Mouse (Mus musculus) cerebellum, postnatal 14 days (tissue): ENCODE data around the gene Ikbip.

Experiments used
- DNase-seq, 2 experiments: peaks; one replicate each; pipeline ENCODE4 v3.0.0; 2021; ENCODE audit warnings: mixed read lengths in 2 of 2

Gene Ikbip

DNA sequence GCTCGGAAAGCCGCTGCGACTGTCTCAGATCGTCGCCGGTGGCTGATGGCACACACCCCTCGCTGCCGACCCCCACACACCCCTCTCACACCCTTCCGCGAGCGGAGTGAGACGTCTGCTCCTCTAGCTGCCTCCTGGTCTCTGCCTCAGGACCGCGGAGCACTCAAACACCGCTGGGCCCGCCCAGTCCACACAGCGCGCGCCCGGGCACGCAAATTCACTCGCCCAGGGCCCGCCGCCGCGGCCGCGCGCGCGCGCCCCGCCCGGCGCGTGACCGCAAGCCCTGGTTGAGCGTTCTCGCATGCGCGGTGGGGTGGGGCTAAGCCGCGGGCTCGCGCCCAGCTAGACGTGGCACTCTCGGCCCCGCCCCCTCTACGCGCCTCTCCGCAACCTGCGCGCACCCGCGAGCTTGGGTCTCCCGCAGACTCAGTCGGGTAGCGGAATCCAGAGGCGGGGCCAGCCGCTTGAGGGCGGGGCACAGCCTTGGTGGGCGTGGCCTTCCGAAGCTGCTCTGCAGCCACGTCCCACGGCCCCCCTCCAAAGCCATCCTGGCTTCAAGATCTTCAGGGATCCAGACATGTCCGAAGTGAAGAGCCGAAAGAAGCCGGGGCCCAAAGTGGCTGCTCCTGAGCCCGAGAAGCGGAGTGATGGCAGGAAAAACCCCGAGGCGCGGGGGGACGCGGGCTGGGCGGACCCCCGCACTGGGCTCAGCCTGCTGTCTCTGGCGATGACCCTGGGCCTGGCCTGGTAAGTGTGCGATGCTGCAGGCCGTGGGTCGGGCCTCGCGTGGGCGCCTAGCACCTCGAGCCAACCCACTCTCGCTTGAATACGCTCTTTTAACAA is at the start of gene Ikbip, which contains the start of gene Apaf1:
Gene Ikbip (plus strand): TSS at position 391 of the 843 bp plus-strand sequence.
Gene Apaf1 (minus strand): TSS at position 221 of the 843 bp plus-strand sequence.
- peak; percentile 100 for DNase-seq

DNA sequence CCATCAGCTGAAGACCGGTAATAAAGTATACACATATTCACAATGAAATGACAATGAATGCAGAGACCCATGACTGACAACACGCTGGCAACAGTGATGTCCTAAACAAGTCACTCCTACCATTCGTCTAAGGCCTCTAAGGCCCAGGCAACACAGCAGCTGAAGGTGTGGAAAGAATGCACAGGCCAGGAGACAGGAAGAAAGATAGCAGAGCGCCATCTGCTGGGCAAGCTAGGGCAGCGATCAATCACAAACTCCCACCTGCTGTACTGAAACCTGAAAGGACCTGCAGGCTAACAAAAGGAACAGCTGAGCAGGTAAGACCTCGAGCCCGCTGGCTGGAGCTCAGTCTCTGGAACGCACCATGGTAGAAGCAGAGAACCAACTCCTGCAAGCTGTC is 48.8 kb upstream of the Ikbip start:
- peak; percentile 89 to 91 for DNase-seq

DNA sequence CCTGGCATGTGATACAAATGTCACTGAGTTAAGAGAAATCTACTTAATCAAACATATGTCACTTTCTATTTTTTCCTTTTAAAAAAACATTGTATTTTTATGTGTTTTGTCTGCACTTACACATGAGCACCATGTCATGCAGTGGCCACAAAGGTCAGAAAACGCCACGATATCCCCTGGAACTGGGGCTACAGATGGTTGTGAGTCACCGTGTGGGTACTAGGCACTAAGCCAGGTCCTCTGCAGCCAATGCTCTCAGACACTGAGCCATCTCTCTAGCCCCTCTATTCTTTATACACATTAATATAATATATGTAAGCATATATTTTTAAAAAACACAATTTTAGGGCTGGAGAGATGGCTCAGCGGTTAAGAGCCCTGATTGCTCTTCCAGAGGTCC is 33.0 kb upstream of the Ikbip start:
- DNase-seq, result peak; percentile 53 to 69

DNA sequence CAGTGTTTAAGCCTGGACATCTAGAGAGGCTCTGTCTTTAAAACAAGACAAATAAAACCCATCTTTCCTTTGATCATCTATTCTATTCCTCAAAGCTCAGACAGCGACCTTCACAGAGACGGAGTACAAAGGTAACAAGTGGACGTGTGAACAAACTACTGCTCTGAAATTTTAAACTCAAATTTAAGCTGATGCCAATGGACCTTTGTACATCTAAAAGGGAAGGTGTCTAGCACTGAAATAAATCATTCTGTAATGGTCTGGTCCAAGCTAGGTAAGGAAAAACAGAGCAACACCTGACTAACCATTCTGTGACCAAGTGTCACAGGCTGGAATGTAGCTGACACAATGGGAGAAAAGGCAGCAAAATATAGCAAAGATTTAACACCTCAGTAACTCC is 31.6 kb upstream of the Ikbip start:
- no peak for DNase-seq

DNA sequence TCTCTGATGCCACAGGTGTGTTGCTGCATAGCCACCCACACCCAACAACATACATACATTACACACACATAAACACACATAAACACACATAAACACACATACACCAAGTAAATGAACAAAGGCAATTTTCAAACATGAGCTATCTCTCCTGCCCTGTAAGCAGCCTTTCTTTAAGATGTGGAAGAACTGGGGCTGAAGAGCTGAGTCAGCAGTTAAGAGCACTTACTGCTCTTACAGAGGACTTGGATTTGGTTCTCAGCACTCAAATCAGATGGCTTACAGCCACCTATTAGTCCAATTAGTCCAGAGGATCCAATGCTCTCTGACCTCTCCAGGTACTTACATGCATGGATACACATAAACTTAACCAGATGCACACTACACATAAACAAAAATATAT is 30.0 kb upstream of the Ikbip start:
- no peak for DNase-seq

DNA sequence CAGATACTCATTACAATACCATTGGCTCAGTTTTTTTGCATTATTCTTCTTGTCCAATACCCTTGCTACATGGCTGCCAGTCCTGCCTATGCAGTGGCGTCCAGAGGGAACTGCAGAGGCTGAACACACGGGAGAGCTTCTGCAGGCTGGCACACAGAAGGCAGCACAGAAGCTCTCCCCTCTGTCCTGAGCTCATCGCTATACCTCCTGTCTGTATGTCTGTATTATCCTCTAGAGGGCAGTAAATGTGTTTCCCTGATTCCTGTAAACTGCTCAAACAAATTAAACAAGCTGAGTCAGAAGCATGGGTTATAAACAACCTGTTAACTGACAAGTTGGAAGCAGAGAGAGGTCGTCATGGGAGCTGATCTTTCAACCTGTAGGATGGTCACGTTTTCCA is 22.0 kb upstream of the Ikbip start:
- DNase-seq, result peak in 1 of 2 experiments; percentile 9

DNA sequence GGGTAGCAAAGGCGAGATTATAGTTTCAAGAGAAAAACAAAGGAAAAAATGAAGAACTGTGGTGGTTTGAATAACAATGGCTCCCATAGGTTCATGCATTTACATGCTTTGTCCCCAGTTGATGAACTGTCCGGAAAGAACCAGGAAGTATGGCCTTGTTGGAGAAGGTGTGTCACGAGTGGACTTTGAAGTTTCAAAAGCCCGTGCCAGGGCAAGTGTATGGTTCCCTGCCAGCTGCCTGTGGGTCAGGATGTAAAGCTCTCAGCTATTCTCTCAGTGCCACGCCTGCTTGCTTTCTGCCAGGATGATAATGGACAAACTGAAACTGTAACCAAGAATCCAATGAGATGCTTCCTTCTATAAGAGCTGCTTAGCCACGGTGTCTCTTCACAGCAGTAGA is 20.4 kb upstream of the Ikbip start:
- DNase-seq, result no peak

DNA sequence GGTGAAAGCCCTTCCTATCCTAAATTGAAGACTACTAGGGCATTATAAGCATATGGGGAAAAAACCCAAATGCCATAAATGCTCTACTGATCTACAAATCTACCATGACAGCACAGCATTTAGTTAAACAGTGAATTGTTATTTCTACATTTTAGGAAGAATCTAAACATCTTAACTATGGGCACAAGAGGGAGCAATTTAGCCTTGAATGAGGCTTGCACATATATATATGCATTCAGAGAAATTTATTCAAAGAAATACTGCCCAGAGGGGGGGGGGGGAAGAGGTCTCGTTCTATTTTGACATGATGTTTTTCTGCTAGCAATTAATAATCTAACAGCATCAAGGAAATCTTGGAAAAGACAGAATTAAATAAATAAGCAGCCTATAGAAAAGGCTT is 11.0 kb upstream of the Ikbip start:
- no peak for DNase-seq

DNA sequence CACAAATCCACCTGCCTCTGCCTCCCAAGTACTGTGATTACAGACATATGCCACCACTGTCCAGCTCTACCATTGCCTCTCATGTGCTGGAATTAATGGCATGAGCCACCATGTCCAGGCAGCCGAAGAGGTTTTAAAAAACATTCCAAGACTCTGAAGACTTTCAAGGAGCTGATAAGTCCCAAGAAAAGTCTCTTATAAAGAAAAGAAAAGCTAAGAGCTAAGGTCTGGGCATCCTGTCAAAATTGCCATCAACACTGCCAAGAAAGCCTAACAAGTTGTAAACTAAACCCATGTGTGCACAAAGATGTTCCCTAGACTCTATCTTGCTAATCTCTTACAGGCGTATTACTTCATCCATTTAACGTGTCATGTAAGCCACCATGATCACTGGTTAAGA is 9.4 kb upstream of the Ikbip start:
- DNase-seq, result no peak

DNA sequence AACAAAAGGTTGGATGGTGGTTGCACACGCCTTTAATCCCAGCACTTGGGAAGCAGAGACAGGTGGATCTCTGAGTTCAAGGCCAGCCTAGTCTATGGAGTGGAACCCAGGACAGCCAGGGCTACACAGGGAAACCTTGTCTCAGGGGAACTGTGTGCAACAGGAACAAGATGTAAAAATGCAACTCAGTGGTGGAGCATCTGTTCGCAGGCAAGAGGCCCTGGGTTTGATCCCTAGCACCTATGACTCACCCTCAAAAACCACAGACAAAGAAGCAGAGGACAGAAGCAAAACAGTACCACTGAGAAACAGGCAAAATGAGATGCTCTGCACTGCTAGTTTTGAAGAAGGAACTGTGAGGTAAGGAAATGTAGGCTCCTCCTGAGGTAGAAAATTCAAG is 6.1 kb upstream of the Ikbip start:
- no peak for DNase-seq

DNA sequence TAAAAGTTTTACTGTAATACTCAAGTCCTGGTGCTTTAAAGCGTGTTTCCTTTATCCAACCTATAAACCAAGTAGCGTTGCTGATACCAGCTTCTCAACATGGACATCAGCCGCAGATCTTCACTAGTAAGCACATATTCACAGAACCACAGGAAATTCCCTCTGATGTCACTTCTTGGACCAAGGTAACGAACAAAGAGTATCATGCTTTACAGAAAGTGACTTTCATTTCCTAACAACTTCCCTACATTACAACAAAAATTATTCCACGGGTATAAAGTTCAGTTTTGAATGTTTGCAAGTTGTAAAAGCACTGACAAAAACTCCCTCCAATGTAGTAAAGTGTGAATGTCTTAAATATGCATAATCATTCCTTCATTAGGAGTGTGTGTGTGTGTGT is 2.2 kb upstream of the Ikbip start:
- DNase-seq, result no peak

DNA sequence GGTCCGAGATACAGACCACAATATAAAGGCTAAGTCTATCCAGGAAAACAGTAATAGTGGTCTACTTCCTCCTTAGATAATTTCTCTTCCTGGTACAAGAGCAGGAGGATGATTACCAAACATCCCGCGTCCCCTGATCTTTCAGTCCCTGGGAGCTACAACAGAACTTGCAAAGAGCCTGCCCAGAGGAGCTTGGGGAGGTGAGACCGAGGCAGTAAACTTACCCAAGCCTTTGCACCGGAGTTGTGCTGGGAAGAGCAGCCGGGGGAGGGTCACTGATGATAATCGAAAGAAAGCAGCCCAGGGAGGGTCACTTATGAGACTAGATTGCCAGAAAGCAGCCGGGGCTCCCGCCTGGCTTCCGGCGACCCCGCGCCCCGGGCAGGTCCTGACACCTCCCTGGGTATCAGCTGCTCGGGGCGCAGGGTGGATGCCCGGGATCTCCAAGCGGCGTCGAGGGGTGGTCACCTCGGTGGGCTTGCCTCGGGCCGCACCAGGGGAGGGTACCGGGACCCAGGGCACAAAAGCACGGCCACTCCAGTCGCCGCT is 707 bp upstream of the Ikbip start:
- DNase-seq, result no peak

DNA sequence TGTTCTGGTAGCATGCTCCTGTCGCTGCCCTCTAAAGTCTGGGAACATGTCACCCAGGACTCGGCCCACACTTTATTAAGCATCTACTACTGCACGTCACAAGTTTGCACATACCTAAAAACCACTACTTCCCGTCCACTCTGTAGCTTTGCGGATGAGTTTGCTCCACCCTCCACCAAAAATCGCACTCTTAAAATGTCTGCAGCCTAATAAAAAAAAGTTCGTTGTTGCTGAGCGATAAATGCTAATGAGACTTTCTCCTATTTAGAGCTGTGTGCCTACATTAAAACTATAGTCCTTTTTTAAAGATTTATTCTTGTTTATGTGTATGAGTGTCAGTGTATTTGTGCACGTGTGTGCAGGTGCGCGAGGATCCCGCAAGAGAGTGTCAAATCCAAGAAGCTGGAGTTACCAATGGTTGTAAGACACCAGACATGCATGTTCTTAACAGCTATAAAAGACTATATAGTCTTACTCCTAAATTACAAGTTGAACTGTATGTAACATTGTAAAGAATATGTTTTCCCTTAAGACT is 720 bp downstream of the Ikbip start:
- DNase-seq, result no peak

DNA sequence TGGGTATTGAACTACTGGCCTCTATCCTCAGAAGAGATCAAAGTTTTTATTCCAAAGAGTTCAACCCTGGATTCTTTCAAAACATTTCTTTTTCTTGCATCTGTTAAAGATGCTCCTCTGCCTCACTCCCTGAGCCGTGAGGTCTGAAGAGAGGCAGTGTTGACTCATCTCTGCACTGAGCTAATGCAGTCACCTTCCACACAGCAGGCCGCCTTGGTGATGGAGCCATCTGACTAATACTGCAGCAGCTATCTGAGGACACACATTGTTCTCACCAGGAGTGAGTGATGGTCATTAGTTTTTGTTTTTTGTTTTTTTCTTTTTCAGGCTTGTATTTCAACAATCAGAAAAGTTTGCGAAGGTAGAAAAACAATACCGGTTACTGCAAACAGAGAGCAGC is 10.1 kb downstream of the Ikbip start:
- no peak for DNase-seq

DNA sequence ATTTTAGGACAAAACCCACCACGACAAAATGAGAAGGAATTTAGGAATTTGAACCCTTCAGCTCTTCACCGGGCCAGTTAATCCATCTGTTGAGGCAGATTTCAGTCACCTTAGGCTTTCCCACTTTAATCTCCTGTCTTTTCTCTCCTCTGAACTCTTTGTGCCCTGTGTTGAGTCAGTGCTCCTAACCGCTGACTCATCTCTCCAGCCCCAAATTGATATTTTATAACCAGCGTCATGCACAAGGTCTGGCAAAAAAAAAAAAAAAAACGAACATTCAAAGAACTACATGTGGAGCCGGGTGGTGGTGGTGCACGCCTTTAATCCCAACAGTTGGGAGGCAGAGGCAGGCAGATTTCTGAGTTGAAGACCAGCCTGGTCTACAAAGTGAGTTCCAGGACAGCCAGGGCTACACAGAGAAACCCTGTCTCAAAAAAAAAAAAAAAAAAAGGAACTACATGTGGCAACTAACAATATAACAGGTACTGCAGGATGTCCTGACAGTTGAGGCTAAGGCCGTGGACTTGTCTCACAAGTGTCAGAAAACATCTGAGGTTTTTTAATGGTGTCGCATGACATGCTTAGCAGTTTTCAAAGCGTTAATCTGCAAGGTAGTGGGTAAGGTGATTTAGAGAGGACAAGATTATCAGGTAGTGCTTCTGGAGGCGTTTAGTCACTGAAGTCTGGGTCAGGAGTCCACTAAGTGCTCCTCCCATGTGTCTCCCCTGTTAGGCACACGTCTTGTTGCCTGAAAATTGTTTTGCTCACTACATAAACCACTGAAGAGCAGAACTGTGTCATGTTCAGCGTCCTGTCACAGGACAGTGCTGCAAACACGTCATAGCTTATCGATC is 11.7 kb downstream of the Ikbip start:
- no peak for DNase-seq

DNA sequence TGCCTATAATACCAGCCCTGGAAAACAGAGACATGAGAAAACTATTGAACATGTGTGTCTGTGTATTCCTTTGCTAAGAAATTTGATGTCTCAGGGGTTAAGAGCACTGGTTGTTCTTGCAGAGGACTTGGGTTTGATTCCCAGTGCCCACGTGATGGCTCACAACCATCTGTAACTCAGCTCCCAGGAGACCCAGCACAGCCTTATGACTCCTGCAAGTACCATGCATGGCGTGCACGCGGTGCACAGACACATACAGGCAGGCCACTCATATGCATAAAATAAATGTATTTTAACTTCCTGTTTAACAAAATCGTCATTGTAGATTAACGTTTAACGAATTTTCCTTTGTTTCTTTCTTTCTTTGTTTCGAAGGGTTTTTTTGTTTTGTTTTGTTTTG is 15.3 kb downstream of the Ikbip start:
- DNase-seq, result no peak

DNA sequence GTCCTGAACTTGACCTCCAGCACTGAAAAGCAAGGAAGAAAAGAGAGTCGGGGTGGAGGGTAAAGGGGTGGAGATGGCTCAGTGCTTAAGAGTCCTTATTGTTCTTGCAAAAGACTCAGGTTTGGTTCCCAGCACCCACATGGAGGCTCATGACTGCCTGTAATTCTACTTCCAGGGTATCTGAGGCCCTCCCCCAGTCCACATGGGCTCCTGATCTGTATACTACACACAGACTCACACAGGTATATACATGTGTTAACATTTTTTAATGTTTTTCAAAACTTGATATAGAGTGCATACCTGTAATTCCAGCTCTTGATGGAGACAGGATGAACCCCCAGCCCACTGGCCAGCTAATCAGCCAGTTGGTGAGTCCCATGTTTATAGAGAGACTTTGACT is 17.4 kb downstream of the Ikbip start:
- DNase-seq, result no peak

DNA sequence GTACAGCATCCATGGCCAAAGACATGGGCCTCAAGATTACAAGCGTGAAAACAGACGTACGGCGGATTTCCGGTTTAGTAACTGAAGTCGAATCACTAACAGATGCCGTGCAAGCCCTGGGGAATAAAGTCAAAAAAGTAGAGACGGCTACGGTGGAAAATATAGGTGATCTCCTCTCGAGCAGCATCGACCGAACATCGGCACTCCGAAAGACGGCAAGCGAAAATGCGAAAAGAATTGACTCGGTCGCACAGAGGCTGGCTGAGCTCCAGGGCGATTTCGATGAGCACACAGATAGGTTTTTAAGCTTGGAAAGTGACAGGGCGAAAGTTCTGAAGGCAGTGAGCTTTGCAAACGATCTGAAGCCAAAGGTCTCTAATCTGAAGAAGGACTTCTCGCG is 19.2 kb downstream of the Ikbip start:
- no peak for DNase-seq

DNA sequence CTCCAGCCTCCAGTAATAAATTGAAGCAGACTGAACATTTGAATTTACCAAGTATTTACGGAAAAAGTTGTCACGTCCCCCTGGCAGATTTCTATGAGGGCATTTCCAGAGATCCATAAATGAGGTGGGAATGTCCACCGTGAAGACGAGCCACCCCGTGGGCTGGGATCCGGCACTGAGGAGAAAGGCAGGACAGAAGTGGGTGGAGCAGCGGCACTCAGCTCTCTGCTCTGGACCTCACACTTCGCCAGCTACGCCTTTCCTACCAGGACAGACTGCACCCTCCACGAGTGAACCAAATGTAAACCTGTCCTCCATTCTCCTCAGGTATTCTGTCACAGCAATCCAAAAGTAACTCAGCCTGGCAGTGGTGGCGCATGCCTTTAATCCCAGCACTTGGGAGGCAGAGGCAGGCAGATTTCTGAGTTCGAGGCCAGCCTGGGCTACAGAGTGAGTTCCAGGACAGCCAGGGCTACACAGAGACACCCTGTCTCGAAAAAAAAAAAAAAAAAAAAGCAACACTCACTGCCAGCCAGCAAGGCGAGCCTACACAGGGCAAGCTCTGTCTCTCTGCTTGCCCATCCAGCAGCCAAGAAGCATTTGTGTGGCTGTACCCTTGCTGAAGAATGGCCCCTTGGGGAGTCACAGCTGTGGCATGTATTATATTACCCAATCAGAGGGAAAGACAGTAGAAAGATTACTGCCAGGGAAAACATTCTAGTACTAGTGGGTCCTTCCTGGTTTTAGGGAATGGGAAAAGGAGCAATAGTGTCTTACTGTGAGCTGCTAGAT is 20.3 kb downstream of the Ikbip start:
- DNase-seq, result no peak

DNA sequence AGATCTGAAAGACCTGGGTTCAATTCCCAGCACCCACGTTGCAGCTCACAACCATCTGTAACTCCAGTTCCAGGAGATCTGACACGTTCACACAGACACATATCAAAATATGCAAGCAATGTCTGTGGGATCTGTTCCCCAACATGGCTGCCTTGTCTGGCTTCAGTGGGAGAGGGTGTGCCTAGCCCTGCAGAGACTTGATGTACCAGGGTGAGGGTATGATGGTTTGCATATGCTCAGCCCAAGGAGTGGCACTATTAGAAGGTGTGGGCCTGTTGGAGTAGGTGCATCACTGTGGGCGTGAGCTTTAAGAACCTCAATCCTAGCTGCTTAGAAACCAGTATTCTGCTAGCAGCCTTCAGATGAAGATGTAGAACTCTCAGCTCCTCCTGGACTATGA is 23.2 kb downstream of the Ikbip start:
- DNase-seq, result no peak

DNA sequence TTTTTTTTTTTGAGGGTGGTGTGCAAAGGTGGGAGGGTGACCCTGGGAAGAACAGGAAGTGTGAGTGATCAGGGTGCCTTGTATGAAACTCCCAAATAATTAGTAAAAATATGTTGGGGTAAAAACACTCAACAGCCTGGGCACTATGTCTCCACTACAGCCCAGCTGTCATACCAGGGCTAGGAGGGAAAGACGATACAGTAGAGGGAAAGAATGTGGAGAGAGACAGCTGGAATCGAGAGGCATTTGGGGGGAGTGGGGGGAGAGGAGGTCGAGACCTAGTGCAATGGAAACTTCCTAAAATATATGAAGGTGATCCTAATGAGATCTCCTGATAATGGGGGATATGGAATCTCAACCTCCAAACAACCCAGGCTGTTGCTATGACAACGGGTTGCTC is 27.1 kb downstream of the Ikbip start:
- no peak for DNase-seq

DNA sequence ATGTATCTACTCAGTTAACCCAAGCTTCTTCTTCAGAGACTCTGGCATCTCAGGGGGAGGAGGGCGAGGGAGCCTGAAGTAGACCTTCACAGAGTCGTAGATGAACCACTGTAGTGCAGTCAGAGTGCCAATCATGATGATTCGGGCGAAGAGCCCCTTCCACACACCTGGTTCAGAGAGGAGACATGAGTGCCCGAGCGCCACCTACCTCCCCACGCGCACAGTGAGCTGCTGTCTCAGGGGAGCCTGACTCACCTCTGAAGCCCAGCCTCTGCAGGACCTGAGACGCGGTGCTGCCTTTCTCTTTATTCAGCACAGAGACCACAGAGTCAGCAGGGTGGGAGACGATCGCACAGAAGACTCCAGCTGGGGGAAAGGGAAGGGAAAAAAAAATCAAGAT is 34.2 kb downstream of the Ikbip start:
- no peak for DNase-seq

DNA sequence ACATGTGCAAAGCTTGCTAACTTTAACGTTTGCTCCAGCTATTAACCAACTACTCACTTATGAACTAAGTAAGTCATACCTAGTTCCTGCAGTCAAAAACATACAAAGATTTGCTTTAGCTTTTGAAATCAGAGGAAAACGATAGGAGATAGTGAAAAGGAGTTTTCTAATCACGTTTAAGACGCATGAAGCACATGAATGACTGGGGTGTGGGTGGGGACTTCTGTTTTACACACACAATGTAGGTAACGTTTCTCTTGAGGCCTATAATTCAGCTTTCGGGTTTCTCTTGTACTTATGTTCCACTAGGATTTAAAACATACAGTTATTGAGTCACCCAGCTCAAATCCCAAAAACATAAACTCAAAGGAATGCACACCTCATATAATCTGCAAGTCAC is 39.9 kb downstream of the Ikbip start:
- no peak for DNase-seq
